Mouse (Mus musculus): ENCODE data around the gene Csrnp1. TPM values are rescaled to one million over a fixed set of nuclear protein-coding genes. Genes with fewer than 3 reads are reported as not detected.
A peak's percentile ranks its signal among the peaks of the same experiment; 100 is the strongest.

The Csrnp1 gene
- polyA plus RNA-seq, 1 experiment: 7.0 TPM

DNA sequence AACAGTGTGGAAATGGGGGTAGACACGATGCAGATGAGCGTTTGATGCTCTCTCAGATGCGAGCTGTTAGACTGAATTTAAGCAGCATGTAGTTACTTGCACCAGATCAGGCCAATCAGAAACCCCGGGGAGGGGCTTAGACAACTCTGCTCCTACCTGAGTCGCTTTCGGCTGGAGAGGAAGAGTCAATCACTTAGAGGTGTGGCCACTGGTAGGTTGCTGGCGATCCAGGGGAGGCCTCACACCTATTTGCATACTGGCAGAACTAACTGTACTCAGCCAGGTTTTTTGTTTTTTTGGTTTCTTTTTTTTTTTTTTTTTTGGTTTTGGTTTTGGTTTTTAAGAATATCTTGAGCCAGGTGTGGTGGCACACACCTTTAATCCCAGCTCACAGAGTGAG, 3.8 kb upstream of the Csrnp1 start:
- H3K4me3 ChIP-seq (ENCODE audit: insufficient read depth, low read depth, low read length): no peak overlapping the region
- H3K4me1 ChIP-seq (ENCODE audit: control insufficient read depth, insufficient read depth, insufficient read length, low read length): no peaks in the 10 kb centered on the region
- H3K27ac ChIP-seq (replicated peaks; ENCODE audit: low read depth, low read length): no peak overlapping the region

DNA sequence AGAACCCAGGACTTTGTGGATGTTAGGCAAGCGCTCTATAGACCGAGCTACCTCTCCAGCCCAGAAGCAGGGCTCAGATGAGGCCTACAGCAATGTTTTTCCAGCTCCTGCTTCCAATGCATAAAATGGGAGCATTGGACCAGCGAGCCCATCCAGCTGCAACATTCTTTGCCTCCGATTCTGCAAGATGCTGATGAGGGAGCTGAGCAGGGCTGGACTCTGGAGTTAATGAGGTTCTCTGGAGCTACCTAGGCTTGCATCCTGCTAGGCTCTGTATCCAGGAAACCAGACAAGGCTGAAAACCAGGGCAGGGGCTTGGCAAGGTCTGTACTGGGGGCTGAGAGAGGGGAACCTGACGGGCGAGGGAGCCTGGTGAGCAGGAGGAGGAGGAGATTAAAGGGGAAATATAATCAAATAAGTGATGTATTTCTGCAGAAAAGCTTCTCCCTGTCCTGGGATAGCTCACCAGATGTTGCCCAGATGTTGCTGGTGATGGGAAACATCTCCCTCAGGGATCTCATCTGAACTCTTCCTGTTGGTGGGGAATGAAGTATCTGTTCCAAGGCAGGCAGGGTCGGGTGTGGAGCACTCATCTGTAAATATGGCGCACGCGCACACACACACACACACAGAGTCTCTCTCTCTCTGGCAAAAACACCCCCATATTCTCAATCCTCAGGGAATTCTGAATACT, 1.6 kb upstream of the Csrnp1 start:
- peaks cover 3% of the 10 kb centered on the region; the same call in 1 of the 2 replicates for H3K4me1 ChIP-seq (ENCODE audit: control insufficient read depth, insufficient read depth, insufficient read length, low read length)
- no peak overlapping the region for H3K4me3 ChIP-seq (ENCODE audit: insufficient read depth, low read depth, low read length)

DNA sequence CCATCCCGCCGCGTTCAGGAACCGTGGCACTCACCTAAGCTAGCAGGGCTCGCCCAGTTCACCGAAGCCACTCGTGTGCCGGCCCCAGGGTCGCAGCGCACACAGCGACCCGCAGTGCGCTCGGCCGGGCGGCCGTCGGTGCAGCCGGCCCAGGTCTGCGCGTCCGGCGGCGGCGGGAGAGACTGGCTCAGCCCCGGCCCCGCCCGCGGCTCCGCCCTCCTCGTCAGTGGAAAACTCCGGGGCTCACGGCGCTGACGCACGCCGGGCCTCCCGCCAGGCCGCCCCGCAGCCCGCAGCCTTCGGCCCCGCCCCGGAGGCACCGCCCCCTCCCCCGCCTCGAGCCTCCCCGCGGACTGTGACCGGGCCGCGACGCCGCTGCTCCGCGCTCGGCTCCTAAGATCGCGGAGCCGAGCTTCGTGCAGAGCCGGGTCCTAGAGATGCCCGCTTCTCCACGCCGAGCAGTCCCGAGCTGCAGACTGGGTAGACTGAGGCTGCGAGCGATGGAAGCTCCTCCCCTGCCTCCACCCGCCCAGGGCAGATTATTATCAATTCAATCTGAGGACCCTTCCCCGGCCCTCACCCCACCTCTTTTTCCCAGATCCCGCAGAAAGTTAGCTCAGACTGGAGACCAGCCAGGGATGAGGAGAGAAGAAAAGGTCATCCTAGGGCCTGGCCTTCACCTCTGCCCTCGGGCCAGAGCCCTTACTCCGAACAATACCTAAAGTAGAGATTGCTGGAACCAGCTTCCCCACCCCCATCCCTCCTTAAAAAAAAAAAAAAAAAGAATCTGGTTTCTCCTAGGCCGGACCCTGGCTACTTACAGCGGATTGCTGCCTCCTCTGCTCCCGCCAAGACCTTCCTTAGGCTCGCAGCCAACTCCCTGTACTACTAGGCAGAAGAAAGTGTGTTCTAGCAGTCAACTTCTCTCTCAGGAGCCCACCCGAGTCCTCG, 598 bp downstream of the Csrnp1 start:
- H3K4me1 ChIP-seq (ENCODE audit: control insufficient read depth, insufficient read depth, insufficient read length, low read length): peaks cover 15% of the 10 kb centered on the region

More for the DNA sequence above, 1.6 kb upstream of the Csrnp1 start:
- no peak overlapping the region for H3K27ac ChIP-seq (replicated peaks; ENCODE audit: low read depth, low read length)

DNA sequence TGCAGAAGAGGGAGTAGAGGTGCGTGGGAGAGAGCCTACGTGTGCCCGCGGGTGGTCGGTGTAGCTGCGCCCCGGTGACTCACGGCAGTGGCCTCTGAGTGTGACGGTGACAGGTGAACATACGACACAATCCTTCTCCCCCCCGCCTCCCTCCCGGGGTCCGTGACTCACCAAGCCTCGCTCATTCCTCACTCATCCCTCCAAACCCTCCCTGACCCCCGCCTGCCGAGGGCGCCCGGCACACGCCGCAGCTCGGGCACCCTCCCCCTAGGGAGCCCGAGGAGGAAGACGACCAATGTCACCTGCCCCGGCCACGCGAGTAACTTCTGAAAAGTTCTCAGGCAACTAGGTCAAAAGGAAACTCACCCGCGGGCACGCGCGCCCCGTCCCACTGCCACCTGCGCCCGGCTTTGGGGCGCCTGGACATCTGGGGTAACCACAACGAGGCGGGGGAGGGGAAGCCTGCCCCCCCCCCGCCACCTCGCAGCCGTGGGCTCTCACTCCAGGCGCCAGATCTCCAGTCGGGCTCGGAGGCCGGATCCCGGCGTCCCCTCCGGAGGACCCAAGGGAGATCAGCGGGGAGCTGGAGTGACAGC, 1.4 kb downstream of the Csrnp1 start:
- H3K27ac ChIP-seq (replicated peaks; ENCODE audit: low read depth, low read length): peak overlapping the region; percentile 93
- peaks cover 21% of the 10 kb centered on the region for H3K4me1 ChIP-seq (ENCODE audit: control insufficient read depth, insufficient read depth, insufficient read length, low read length)
- H3K4me3 ChIP-seq (ENCODE audit: insufficient read depth, low read depth, low read length): peak overlapping the region; percentile 95

More for the DNA sequence above, 598 bp downstream of the Csrnp1 start:
- Histone ChIP-seq H3K4me3 (ENCODE audit: insufficient read depth, low read depth, low read length) (peak overlapping the region; percentile 95), H3K27ac (replicated peaks; ENCODE audit: low read depth, low read length) (peak overlapping the region; percentile 93)

DNA sequence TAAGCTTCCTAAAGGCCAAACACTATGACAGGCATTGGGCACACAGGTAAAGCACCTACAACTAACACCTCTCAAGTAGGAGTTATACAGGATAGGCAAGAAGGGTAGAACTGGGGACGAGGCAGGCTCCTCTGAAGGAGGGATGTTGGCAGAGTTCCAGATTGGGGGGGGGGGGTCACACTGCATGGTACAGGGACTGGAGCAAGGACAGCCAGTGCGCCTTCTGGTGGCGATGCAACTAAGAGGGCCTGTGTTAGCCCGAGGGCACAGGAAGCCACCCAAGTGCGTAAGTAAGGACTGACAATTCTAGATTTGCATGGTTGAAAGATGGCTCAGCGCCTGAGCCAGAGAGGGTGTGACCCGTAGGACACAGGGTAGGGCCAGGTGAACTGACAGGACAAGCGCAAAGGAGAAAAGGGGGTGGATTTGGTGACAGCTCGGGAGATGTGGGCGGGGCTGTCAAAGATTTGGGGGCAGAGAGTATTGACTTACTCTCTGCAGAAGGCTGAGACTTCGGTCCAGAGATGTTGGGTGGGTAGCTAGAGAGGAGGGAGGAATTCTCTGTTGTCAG, 2.1 kb downstream of the Csrnp1 start:
- H3K27ac ChIP-seq (replicated peaks; ENCODE audit: low read depth, low read length): peak overlapping the region; percentile 93
- H3K4me1 ChIP-seq (ENCODE audit: control insufficient read depth, insufficient read depth, insufficient read length, low read length): peaks cover 26% of the 10 kb centered on the region
- peak overlapping the region; percentile 95 for H3K4me3 ChIP-seq (ENCODE audit: insufficient read depth, low read depth, low read length)

DNA sequence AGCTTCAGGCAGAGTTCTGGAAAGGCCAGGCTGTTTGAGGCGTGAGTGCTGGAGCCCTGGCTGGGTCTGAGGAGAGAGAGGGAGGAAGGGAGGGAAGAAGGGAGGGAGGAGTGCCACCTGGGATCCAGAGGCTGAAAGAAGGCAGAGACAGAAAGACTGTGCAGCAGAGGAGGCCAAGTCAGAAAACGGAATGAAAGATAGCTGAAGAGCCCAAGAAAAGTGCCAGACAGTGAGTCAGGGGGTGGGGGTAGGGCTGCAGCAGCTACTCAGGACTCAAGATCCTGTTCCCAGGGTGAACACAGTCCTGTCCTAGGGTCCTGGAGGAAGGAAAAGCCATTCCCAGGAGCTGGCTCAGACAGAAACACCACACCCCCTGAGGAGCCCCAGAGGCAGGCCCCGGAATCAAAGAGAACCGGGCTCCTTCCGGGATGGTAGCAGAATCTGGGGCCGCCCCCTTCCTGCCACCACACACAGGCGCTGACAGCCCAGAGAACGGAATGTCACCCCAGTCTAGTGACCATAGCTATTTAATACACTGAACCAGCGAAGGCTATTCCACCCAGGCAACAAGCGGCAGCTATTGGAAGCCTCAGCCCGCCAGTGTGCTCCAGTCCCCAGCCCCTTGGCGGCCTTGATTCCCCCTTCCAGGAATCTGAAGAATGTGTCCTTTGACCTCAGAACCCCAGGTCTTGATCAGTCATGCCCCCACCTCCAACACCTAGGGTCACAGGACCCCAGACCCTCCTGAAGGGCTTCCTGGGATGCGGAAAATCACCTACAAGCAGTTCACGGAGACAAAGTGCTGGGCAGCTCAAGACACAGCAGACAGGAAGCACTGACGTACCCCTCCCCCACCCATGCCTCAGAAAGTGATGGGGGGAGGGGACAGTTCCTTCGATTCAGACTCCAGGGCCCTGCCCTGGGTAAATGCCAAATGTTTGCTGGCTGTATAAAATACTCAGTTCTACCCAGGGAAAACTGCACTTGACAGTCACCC, 3.0 kb downstream of the Csrnp1 start:
- H3K4me1 ChIP-seq (ENCODE audit: control insufficient read depth, insufficient read depth, insufficient read length, low read length): peaks cover 33% of the 10 kb centered on the region
- H3K27ac ChIP-seq (replicated peaks; ENCODE audit: low read depth, low read length): peak overlapping the region; percentile 93
- peak overlapping the region; percentile 95 for H3K4me3 ChIP-seq (ENCODE audit: insufficient read depth, low read depth, low read length)

DNA sequence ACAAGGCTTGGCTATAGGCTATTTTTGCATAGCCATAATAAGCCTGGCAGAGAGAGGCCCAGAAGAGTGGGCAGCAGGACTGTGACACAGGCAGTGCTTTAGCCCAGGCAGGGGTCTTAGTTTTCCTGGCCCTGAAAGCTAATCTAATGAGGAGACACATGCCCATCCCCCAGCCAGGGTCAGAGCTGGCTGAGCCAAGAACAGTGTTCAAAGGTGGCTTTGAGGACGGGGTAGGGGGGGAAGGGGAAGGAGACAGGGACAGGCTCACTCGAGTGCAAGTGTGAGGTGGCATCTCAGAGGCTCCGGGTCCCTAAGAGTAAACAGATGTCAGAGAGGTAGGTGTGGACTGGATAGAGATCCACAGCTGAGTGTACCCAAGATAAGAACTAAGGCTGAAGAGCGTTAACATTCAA, 3.7 kb downstream of the Csrnp1 start:
- Histone ChIP-seq H3K4me3 (ENCODE audit: insufficient read depth, low read depth, low read length) (peak overlapping the region; percentile 95), H3K27ac (replicated peaks; ENCODE audit: low read depth, low read length) (peak overlapping the region; percentile 89), H3K4me1 (ENCODE audit: control insufficient read depth, insufficient read depth, insufficient read length, low read length) (peaks cover 34% of the 10 kb centered on the region)

DNA sequence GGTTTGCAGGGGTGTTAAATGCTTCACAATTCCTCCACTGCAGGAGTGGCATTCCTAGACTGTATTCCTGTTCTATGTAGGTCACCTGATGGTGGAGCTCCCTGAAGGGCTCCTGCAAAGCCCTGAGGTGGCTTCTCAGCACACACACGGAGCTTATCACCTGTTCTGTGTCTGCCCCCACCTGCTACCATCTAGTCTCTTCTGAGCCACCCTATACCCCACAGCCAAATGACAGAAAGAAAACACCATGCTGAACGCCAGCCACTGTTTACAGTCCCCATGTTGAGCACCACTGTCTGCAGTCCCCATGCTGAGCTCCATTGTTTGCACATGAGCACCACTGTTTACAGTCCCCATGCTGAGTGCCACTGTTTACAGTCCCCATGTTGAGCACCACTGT, 4.7 kb downstream of the Csrnp1 start:
- Histone ChIP-seq H3K4me1 (ENCODE audit: control insufficient read depth, insufficient read depth, insufficient read length, low read length) (peaks cover 34% of the 10 kb centered on the region), H3K27ac (replicated peaks; ENCODE audit: low read depth, low read length) (no peak overlapping the region), H3K4me3 (ENCODE audit: insufficient read depth, low read depth, low read length) (no peak overlapping the region)

DNA sequence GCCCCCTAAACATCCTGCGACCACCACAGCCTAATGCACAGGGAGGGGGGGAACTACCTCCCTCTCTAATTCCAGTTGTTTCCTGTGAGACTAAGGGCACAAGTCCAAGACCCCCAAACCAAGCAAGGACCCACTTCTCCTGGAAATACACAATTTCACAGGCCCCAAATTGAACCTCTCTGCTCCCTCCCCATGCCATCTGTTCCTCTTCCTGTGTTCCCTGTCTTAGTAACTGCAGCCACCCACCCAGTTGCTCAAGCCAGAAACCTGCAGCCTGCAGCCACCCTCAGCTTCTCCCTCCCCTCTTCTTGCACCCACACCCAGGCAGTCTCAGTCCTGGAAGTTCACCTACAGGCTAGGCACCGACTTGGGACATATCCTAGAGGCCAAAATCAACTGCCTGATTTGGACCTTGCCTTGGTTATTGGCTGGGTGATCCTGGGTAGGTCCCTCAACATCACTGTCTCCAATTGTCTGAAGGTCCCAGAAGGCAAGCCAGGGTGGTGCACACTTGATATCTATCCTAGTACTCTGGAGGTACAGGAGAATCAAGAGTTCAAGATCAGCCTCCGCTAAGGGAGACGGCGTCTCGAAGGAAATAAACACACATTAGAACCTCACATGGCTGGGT, 5.5 kb downstream of the Csrnp1 start:
- peaks cover 34% of the 10 kb centered on the region for H3K4me1 ChIP-seq (ENCODE audit: control insufficient read depth, insufficient read depth, insufficient read length, low read length)
- no peak overlapping the region for H3K27ac ChIP-seq (replicated peaks; ENCODE audit: low read depth, low read length)
- no peak overlapping the region for H3K4me3 ChIP-seq (ENCODE audit: insufficient read depth, low read depth, low read length)

DNA sequence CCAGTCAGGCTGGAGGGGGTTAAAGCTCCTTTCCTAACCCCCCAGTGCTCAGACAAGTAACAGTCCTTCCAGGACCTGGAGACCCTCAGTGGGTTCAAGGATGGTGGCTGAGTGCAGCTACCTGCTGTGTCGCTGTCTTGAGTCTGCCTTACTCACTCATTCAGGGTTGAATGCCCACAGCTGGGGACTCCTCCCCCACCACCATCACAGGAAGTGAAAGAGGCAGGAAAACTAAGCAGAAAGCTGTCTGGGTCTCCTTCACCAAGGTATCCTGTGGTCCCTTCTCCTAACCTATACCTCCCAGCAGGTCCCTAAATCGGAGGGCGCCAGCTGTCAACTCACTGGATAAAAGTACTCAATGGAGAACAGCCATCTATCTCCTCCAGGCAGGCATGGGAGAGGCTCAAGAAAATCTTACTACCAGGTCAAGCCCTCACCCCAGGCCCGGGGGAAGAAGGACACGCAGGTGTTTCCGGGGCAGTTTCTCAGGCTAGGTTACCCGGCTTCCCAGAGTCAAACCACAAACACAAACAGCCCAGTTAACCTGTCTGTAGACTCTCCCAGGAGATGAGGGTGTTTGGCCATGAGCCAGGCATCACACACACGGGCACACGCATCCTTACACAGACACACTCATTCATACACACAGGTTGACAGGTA, 6.2 kb downstream of the Csrnp1 start:
- Histone ChIP-seq H3K4me3 (ENCODE audit: insufficient read depth, low read depth, low read length) (no peak overlapping the region), H3K27ac (replicated peaks; ENCODE audit: low read depth, low read length) (peak overlapping the region; percentile 15), H3K4me1 (ENCODE audit: control insufficient read depth, insufficient read depth, insufficient read length, low read length) (peaks cover 34% of the 10 kb centered on the region)

DNA sequence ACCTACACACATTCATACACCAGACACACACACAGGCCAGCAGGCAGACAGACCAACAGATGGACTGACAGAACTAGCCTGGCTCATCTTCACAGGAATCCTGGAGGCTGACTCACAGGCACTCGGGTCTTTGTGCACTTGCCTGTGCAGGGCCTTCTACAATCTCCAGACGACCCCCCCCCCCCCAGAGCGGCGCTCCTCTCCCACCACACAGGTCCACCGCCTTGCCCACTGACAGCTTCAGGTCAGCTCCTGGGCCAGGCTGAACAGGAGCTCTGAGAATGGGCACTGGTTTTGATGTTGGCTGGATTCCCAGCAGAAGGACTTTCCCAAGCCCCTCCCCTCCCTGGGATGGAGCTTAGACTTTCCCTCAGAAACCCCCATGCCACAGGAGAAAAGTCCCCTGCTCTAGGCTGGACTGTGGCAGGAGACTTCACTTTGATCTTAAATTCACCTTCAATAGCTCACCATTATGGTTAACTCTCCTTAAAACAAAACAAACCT, 6.8 kb downstream of the Csrnp1 start:
- Histone ChIP-seq H3K4me3 (ENCODE audit: insufficient read depth, low read depth, low read length) (no peak overlapping the region), H3K4me1 (ENCODE audit: control insufficient read depth, insufficient read depth, insufficient read length, low read length) (peaks cover 34% of the 10 kb centered on the region), H3K27ac (replicated peaks; ENCODE audit: low read depth, low read length) (peak overlapping the region; percentile 22; the same call in 1 of the 2 replicates)

DNA sequence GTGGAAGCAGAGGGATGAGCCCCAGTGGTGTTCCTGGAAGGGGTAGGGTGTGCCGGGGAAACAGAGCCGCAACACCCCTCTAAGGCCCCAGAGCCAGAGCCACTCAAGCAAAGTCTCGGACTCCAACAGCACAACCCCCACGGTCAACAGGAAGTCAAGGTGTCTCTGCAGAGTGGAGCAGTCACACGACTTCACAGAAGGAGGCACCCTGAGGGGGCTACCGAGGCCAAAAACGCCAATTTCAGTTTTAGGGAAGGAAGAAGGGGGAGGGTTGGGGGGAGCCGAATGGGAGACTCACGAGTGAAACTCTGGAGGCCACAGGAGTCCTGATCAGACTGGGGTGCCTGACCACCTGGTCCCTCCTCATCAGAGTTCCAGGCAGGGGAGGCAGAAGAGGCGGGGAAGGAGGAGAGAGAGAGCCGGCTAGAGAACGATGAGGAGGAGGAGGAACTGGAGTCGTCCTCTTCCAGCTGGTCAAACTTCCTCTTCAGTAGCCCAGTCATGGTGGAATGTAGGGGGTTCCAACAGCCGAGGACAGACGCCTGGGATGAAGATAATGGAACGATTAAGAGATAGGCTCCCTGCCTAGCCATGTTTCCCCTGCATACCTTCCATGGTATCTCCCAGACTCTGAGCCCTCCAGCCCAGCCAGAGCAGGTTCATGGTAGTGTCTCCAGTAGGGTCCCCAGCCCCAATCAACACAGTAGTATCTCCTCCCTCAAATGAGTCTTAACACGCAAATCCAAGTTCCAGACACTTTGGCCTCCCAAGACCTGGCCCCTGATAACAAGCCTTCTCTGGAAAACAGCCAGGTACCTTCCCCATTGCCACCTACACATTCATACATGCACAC, 7.5 kb downstream of the Csrnp1 start:
- no peak overlapping the region for H3K4me3 ChIP-seq (ENCODE audit: insufficient read depth, low read depth, low read length)
- 0 out of 2 replicates have a peak overlapping the region, but pooled peaks have one; percentile 22 for H3K27ac ChIP-seq (replicated peaks; ENCODE audit: low read depth, low read length)
- peaks cover 34% of the 10 kb centered on the region for H3K4me1 ChIP-seq (ENCODE audit: control insufficient read depth, insufficient read depth, insufficient read length, low read length)
